Mouse (Mus musculus) embryonic stem cell, embryonic (primary cell): ENCODE data around the gene H2-D1.

Source experiments
- CTCF ChIA-PET, 4 experiments: fragments of 300-600 bp in 2 of 4; fragments of 350-600 bp in 2 of 4; sonication (Branson Sonifier 250); formaldehyde crosslinking; loops; one replicate each; lab custom pipeline; 2022; ENCODE audit warnings: inconsistent platforms in 2 of 4; lab: Charles Lee
- POLR2A ChIA-PET, 4 experiments: fragments of 300-600 bp in 2 of 4; fragments of 350-600 bp in 2 of 4; sonication (Branson Sonifier 250); formaldehyde crosslinking; loops; one replicate each; lab custom pipeline; 2022; ENCODE audit warnings: antibody characterized with exemption in 4 of 4, inconsistent platforms in 1 of 4; lab: Charles Lee

Gene H2-D1

GRCm38 (mm10) chr17:35234090-35234489 lies 28.4 kb upstream of the H2-D1 start:
- POLR2A ChIA-PET, result interaction anchor here (0.6 to 8.9 kb wide), 34 partner anchors 8 to 510 kb away, joined by 3 to 98 read pairs (median 4); partner anchors contain the start of genes Ddx39b (in 2 of the 4), Gm16181 (in 2 of the 4), Prrc2a (in 2 of the 4) and Csnk2b (in 1 of the 4)
- CTCF ChIA-PET, result interaction anchor here (0.6 to 11.2 kb wide), 15 partner anchors 20 to 1352 kb away, joined by 3 to 161 read pairs (median 6); partner anchors contain the start of genes Gpank1 (in 1 of the 4) and Prrc2a (in 1 of the 4)

DNA sequence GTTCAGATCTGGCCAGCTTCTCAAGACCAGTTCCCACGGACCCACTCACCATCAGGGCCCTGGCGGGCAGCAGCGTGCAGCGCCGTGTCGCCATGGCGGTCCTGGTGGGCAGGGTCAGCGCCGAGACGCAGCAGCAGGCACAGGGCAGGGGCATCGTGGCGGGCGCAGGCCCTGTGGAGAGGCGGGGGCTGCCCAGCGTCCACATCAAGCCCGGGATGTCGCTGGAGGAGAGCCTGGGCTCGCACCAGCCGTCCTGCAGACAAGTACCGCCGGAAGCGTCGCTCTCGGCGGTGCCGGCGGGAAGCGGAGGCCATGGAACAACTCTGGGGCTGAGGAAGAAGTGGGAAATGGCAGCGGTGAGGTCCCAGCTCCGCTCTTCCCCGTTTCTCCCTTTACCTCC lies 27.6 kb upstream of the H2-D1 start:
- POLR2A ChIA-PET, result interaction anchor here (0.8 to 8.9 kb wide), 28 partner anchors 10 to 285 kb away, joined by 3 to 98 read pairs (median 4); partner anchors contain the start of genes Gpank1 (in 2 of the 4), Prrc2a (in 2 of the 4), Csnk2b (in 1 of the 4) and Ddx39b (in 1 of the 4)
- CTCF ChIA-PET, result interaction anchor here (0.5 to 11.2 kb wide), 15 partner anchors 11 to 311 kb away, joined by 3 to 161 read pairs (median 4); partner anchors contain the start of genes D17H6S53E (in 1 of the 4) and Prrc2a (in 1 of the 4)

DNA sequence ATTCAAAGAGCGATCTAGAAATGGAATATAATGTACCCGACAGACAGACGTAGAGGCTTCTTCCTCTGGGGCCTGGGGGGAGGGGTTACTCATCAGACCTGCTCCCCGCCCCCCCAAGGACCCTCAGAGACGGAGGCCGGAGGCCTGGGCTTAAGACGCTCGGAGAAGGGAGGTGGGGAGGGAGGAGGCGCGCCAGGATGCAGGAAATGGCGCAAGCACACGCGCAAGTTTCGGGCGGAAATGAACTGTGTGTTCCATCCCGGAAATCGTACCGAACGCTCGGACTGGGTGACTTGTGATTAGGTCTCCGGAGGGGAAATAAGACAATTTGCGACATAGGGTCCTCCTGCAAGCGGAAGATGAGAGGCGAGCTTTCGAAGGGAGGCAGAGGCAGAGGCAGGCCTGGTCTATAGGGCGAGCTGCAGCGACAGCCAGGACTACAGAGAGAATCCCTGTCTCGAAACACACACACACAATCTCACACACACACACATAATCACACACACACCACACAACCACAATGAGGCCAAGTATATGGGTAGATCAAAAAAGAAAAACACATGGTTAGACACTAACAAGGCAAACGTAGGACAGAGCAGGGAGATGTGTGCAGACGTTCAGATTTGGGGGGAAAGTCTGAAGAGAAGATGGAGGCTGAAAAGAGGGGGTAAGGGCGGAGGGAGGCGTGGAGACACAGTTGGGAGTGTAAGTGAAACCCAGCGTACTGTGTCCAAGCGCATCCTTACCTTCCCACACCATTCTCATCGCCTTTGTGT lies 26.7 kb upstream of the H2-D1 start, which contains the start of gene Nfkbil1:
Gene Nfkbil1, minus strand, starts transcription at position 179 of the 776 bp plus-strand sequence.
- ChIA-PET POLR2A (interaction anchor here (0.7 to 8.9 kb wide), 18 partner anchors 9 to 285 kb away, joined by 3 to 98 read pairs (median 4); partner anchors contain the start of genes Ddx39b (in 1 of the 4), Gpank1 (in 1 of the 4) and Prrc2a (in 1 of the 4)), CTCF (interaction anchor here (0.5 to 11.2 kb wide), 15 partner anchors 10 to 664 kb away, joined by 3 to 161 read pairs (median 4); partner anchors contain the start of gene Prrc2a (in 1 of the 4))

GRCm38 (mm10) chr17:35236390-35236746 lies 26.2 kb upstream of the H2-D1 start:
- ChIA-PET POLR2A (interaction anchor here in 3 of 4 experiments (0.7 to 8.9 kb wide), 17 partner anchors 9 to 284 kb away, joined by 3 to 98 read pairs (median 4); partner anchors contain the start of genes Ddx39b (in 1 of the 3), Gpank1 (in 1 of the 3) and Prrc2a (in 1 of the 3)), CTCF (interaction anchor here (0.5 to 11.2 kb wide), 12 partner anchors 10 to 214 kb away, joined by 3 to 161 read pairs (median 6); partner anchors contain the start of gene Prrc2a (in 1 of the 4))

DNA sequence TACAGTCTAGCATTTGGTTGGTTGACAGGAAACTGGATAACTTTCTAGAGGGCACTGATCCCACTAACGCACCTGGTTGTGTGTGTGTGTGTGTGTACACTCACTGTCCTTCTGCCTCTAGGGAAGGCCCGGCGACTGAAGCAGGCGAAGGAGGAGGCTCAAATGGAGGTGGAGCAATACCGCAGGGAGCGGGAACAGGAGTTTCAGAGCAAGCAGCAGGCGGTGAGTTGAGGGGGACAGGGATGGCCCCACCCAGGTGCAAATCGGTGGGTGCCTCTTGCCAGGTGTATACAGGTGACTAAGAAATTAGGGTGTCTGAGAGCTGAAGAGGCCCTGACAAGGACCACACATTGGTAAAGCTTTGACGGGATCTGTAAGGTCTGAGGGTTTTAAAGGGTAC lies 25.5 kb upstream of the H2-D1 start:
- ChIA-PET CTCF (interaction anchor here in 3 of 4 experiments (0.6 to 11.2 kb wide), 6 partner anchors 37 to 215 kb away, joined by 3 to 161 read pairs (median 8); partner anchors contain the start of gene Prrc2a (in 1 of the 3)), POLR2A (interaction anchor here in 3 of 4 experiments (0.5 to 8.9 kb wide), 10 partner anchors 8 to 284 kb away, joined by 3 to 98 read pairs (median 4); partner anchors contain the start of genes Ddx39b (in 1 of the 3) and Prrc2a (in 1 of the 3))

DNA sequence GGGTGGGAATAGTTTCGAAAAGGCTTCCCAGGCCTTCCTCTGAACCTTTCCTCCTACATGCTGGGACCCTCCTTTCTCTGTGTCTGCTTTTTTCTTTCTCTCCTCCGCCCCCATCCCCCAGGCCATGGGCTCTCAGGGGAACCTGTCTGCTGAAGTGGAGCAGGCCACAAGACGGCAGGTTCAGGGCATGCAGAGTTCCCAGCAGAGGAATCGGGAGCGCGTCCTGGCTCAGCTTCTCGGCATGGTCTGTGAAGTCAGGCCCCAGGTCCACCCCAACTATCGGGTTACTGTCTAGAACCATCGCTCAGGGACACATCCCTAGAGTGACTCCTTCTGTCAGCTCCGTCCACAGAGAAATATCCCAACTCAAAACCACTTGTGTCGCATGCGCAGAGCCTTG lies 25.0 kb upstream of the H2-D1 start:
- POLR2A ChIA-PET, result interaction anchor here in 3 of 4 experiments (0.5 to 4.2 kb wide), 4 partner anchors 8 to 101 kb away, joined by 3 to 19 read pairs (median 10); no protein-coding TSS in a partner anchor
- CTCF ChIA-PET, result interaction anchor here in 2 of 4 experiments (8.6 to 11.2 kb wide), 2 partner anchors 68 to 69 kb away, joined by 131 to 161 read pairs; partner anchors contain the start of gene Prrc2a (in 1 of the 2)

GRCm38 (mm10) chr17:35239700-35240099 lies 22.8 kb upstream of the H2-D1 start:
- CTCF ChIA-PET, result interaction anchor here in 3 of 4 experiments (0.7 to 7.7 kb wide), 11 partner anchors 13 to 73 kb away, joined by 3 to 101 read pairs (median 3); no protein-coding TSS in a partner anchor
- POLR2A ChIA-PET, result interaction anchor here in 3 of 4 experiments (0.5 to 18.8 kb wide), 13 partner anchors 11 to 241 kb away, joined by 3 to 396 read pairs (median 21); partner anchors contain the start of genes Gm16181 (in 2 of the 3), Prrc2a (in 2 of the 3) and Ddah2 (in 1 of the 3)

- ChIA-PET POLR2A (interaction anchor here (0.5 to 18.8 kb wide), 118 partner anchors 7 to 1121 kb away, joined by 3 to 396 read pairs (median 5); partner anchors contain the start of genes Apom (in 3 of the 4), Csnk2b (in 3 of the 4), Gpank1 (in 3 of the 4) and Prrc2a (in 3 of the 4)), CTCF (interaction anchor here (0.6 to 7.7 kb wide), 24 partner anchors 8 to 680 kb away, joined by 3 to 101 read pairs (median 4); no protein-coding TSS in a partner anchor)
Measured at GRCm38 (mm10) chr17:35240384-35241304, 21.9 kb upstream of the H2-D1 start.

- ChIA-PET POLR2A (interaction anchor here (0.6 to 18.8 kb wide), 131 partner anchors 8 to 1122 kb away, joined by 3 to 396 read pairs (median 4); partner anchors contain the start of genes Apom (in 3 of the 4), Csnk2b (in 3 of the 4), Ddah2 (in 3 of the 4) and Gpank1 (in 3 of the 4)), CTCF (interaction anchor here (0.6 to 7.7 kb wide), 22 partner anchors 9 to 681 kb away, joined by 3 to 101 read pairs (median 4); no protein-coding TSS in a partner anchor)
Measured at GRCm38 (mm10) chr17:35241305-35242014, 21.1 kb upstream of the H2-D1 start, which contains the start of gene Ddx39b. Ddx39b (plus strand) TSS chr17:35241746.

DNA sequence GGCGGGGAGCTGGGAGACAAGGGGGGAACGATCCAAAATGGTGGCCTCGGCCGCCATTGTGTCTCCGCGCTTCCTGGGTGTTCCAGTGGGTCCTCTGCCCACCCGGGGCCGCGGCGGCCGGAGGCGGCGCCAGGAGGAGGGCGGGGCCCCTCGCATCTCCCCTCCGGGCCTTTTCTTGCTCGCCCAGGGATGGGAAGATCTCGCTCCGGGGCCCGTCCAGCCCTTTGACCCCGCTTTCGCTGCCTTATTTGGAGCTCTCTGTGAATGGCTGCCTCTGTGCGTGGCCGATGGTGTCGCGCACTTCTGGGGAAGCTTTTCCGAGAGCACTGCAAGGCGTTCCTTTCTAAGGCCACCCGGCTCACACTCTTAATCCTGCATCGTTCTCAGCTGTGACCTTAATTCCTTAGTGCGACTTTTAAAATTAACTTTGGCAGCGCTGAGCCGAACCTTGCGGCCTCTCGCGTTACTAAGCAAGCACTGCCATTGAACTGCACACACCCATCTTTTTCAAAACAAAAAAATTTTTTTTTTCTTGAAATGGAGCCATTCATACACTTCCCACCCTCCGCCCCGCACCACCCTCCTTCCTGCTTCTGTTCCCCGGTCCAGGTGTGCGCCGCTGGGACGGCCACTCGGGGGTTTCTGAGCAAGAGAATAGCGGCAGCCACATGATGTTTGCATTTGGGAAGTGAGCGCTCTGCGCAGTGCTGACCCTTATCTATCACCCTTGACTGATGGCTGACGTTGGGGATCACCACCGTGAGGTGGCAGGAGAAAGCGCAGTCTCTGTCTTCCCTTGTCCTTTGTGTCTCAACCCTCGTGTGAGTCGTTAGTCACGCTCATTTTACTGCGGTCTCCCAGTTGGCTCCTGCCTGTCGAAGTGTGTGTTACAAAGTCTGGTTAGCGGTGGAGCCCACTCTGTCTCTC lies 20.3 kb upstream of the H2-D1 start:
- ChIA-PET POLR2A (interaction anchor here (0.6 to 18.8 kb wide), 126 partner anchors 9 to 639 kb away, joined by 3 to 396 read pairs (median 5); partner anchors contain the start of genes Apom (in 3 of the 4), Csnk2b (in 3 of the 4), Ddah2 (in 3 of the 4) and Gpank1 (in 3 of the 4)), CTCF (interaction anchor here (0.5 to 7.7 kb wide), 21 partner anchors 8 to 1275 kb away, joined by 3 to 101 read pairs (median 4); no protein-coding TSS in a partner anchor)

DNA sequence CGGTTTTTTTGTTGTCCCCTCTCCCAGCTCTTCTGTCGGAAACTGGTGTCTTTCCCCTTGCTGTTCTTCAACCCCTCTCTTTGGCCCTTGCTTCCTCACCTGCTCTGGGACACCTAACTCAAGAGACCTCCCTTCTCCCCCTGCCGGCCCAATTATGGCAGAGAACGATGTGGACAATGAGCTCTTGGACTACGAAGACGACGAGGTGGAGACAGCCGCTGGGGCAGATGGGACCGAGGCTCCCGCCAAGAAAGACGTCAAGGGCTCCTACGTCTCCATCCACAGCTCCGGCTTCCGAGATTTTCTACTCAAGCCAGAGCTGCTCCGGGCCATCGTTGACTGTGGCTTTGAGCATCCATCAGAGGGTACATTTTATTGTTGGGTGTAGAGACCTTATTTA lies 19.4 kb upstream of the H2-D1 start:
- ChIA-PET CTCF (interaction anchor here (0.5 to 7.7 kb wide), 14 partner anchors 8 to 1275 kb away, joined by 3 to 101 read pairs (median 4); no protein-coding TSS in a partner anchor), POLR2A (interaction anchor here (0.6 to 18.8 kb wide), 52 partner anchors 8 to 598 kb away, joined by 3 to 396 read pairs (median 4); partner anchors contain the start of genes Apom (in 3 of the 4), Atp6v1g2 (in 2 of the 4), Gpank1 (in 2 of the 4) and Prrc2a (in 2 of the 4))

- CTCF ChIA-PET, result interaction anchor here (0.7 to 7.7 kb wide), 14 partner anchors 9 to 161 kb away, joined by 3 to 101 read pairs (median 5); no protein-coding TSS in a partner anchor
- POLR2A ChIA-PET, result interaction anchor here in 3 of 4 experiments (0.6 to 18.8 kb wide), 27 partner anchors 7 to 292 kb away, joined by 3 to 396 read pairs (median 6); partner anchors contain the start of genes D17H6S53E (in 2 of the 3), Nfkbil1 (in 2 of the 3), Prrc2a (in 2 of the 3) and Apom (in 1 of the 3)
Measured at GRCm38 (mm10) chr17:35244999-35245398, 17.5 kb upstream of the H2-D1 start.

- ChIA-PET CTCF (interaction anchor here (0.5 to 7.7 kb wide), 44 partner anchors 8 to 1280 kb away, joined by 3 to 101 read pairs (median 5); partner anchors contain the start of genes Abhd16a (in 1 of the 4), Hspa1l (in 1 of the 4) and Nfkbil1 (in 1 of the 4)), POLR2A (interaction anchor here (0.6 to 18.8 kb wide), 44 partner anchors 8 to 1283 kb away, joined by 3 to 396 read pairs (median 5); partner anchors contain the start of genes D17H6S53E (in 2 of the 4), Gm16181 (in 2 of the 4), Nfkbil1 (in 2 of the 4) and Prrc2a (in 2 of the 4))
Measured at GRCm38 (mm10) chr17:35245731-35246623, 16.6 kb upstream of the H2-D1 start.
